Mouse (Mus musculus): ENCODE results near the gene Klk1. TPM values are rescaled to one million over a fixed set of nuclear protein-coding genes. Genes with fewer than 3 reads are reported as not detected.

Gene Klk1
- total RNA-seq, 2 experiments from 2014 or later: not detected

Other genes with a start within 250 kb of the Klk1 start
- not detected for gene Klk1b9, start 249.3 kb upstream of the Klk1 start, total RNA-seq (2021)
- not detected for gene Klk1b11, start 229.5 kb upstream of the Klk1 start, total RNA-seq (2021)
- not detected for gene Klk1b26, start 213.2 kb upstream of the Klk1 start, total RNA-seq (2021)
- not detected for gene Klk1b27, start 173.1 kb upstream of the Klk1 start, total RNA-seq (2021)
- not detected for gene Klk1b21, start 123.0 kb upstream of the Klk1 start, total RNA-seq (2021)
- not detected for gene Klk1b22, start 112.7 kb upstream of the Klk1 start, total RNA-seq (2021)
- not detected for gene Klk1b16, start 88.6 kb upstream of the Klk1 start, total RNA-seq (2021)
- gene Klk1b24, start 37.1 kb upstream of the Klk1 start, total RNA-seq (2021): not detected
- not detected for gene Klk1b3, start 27.2 kb upstream of the Klk1 start, total RNA-seq (2021)
- gene Klk1b4, start 17.9 kb upstream of the Klk1 start, total RNA-seq (2021): not detected
- gene Klk1b5, start 9.4 kb upstream of the Klk1 start, total RNA-seq (2021): not detected
- gene Gm36864, start 10.8 kb downstream of the Klk1 start, total RNA-seq (2021): not detected
- gene 1700028J19Rik, start 21.3 kb downstream of the Klk1 start, total RNA-seq (2021): under 1 TPM; 0.91 to 0.94 TPM
- gene 2410002F23Rik, start 21.4 kb downstream of the Klk1 start, total RNA-seq (2021): 100 to 1,000 TPM; 116 to 119 TPM
- gene Acp4, start 32.0 kb downstream of the Klk1 start, total RNA-seq (2021): not detected
- gene Gm15517, start 36.1 kb downstream of the Klk1 start, total RNA-seq (2021): not detected
- 1 to 10 TPM; 2.5 to 2.8 TPM for gene Clec11a, start 81.5 kb downstream of the Klk1 start, total RNA-seq (2021)
- 100 to 1,000 TPM; 423 to 432 TPM for gene Shank1, start 84.9 kb downstream of the Klk1 start, total RNA-seq (2021)
- 10 to 100 TPM; 77.1 to 78.3 TPM for gene Syt3, start 158.7 kb downstream of the Klk1 start, total RNA-seq (2021)
- gene 1700008O03Rik, start 160.5 kb downstream of the Klk1 start, total RNA-seq (2021): 1 to 10 TPM; 2.1 to 2.9 TPM
- 100 to 1,000 TPM; 311 to 323 TPM for gene Lrrc4b, start 203.7 kb downstream of the Klk1 start, total RNA-seq (2021)
- 10 to 100 TPM; 14.7 to 18.0 TPM for gene Aspdh, start 240.0 kb downstream of the Klk1 start, total RNA-seq (2021)
- gene Josd2, start 242.6 kb downstream of the Klk1 start, total RNA-seq (2021): 10 to 100 TPM; 36.3 to 37.4 TPM